Mouse (Mus musculus) hindbrain, embryonic 14.5 days (tissue): ENCODE results near the gene Arhgap33. TPM values are rescaled to one million over a fixed set of nuclear protein-coding genes. Genes with fewer than 3 reads are reported as not detected.
"Not testable (repeated sequence)": the region's sequence is repeated elsewhere in the genome, so short reads cannot be mapped to it uniquely, and the experiment has no call there.

ENCODE experiments used
- ATAC-seq: fragments of 200-750 bp; cut with Nextera tagmentation; 2 replicates; pipeline ENCODE4 v1.8.0; 2017; ENCODE audit warnings: moderate number of reproducible peaks, mild to moderate bottlenecking, moderate TSS enrichment, moderate library complexity; ENCODE audit not compliant: low FRiP score
- DNase-seq: peaks from one replicate; pipeline ENCODE4 v3.0.0-alpha.2; 2015; ENCODE audit warnings: low spot score
- H3K27ac ChIP-seq: fragments of 300-500 bp; sonication (generic); 2 replicates; pipeline ENCODE4 v1.5.1; 2014; ENCODE audit warnings: mild to moderate bottlenecking, moderate library complexity
- H3K27me3 ChIP-seq: fragments of 300-500 bp; sonication (generic); 2 replicates; pipeline ENCODE4 v1.6.1; 2014; ENCODE audit warnings: mild to moderate bottlenecking, low read length, mixed read lengths; ENCODE audit not compliant: control insufficient read depth, insufficient read depth
- H3K36me3 ChIP-seq: fragments of 300-500 bp; sonication (generic); replicated peaks from 2 replicates; pipeline ENCODE4 v1.6.1; 2014; ENCODE audit not compliant: control insufficient read depth, insufficient read depth
- H3K4me1 ChIP-seq: fragments of 300-500 bp; sonication (generic); replicated peaks from 2 replicates; pipeline ENCODE4 v1.6.1; 2014; ENCODE audit warnings: antibody characterized with exemption, low read length, mixed read lengths; ENCODE audit not compliant: control insufficient read depth, insufficient read depth
- H3K4me2 ChIP-seq: fragments of 300-500 bp; sonication (generic); replicated peaks from 2 replicates; pipeline ENCODE4 v1.6.1; 2014; ENCODE audit warnings: mild to moderate bottlenecking, moderate library complexity
- H3K4me3 ChIP-seq: fragments of 300-500 bp; sonication (generic); replicated peaks from 2 replicates; pipeline ENCODE4 v1.5.1; 2014; ENCODE audit warnings: mild to moderate bottlenecking, low read length
- H3K9ac ChIP-seq: fragments of 300-500 bp; sonication (generic); 2 replicates; pipeline ENCODE4 v1.6.1; 2014
- H3K9me3 ChIP-seq: fragments of 300-500 bp; sonication (generic); 2 replicates; pipeline ENCODE4 v1.6.1; 2016; ENCODE audit warnings: low read length; ENCODE audit not compliant: control insufficient read depth
- WGBS: fragments of 180-500 bp; shearing (Covaris S2); extraction: QIAGEN DNeasy Blood & Tissue Kit; methylation state at CpG from one replicate; pipeline ENCODE4 v1.1.7; 2014; 5-methylcytosine and 5-hydroxymethylcytosine counted together
- microRNA-seq: library from miRNA; unstranded; fragments of <30 nt; microRNA quantifications from one replicate; pipeline ENCODE4, GENCODE M21; 2016
- polyA plus RNA-seq: library from polyadenylated mRNA; unstranded; fragments of >200 nt; fragmentation: Nextera tagmentation; extraction: Ambion mirVana; gene quantifications from 2 replicates; pipeline ENCODE4 v1.2.1, GENCODE M21; 2014

Arhgap33 gene
- polyA plus RNA-seq, 1 experiment from 2014 or later = 112 TPM

DNA sequence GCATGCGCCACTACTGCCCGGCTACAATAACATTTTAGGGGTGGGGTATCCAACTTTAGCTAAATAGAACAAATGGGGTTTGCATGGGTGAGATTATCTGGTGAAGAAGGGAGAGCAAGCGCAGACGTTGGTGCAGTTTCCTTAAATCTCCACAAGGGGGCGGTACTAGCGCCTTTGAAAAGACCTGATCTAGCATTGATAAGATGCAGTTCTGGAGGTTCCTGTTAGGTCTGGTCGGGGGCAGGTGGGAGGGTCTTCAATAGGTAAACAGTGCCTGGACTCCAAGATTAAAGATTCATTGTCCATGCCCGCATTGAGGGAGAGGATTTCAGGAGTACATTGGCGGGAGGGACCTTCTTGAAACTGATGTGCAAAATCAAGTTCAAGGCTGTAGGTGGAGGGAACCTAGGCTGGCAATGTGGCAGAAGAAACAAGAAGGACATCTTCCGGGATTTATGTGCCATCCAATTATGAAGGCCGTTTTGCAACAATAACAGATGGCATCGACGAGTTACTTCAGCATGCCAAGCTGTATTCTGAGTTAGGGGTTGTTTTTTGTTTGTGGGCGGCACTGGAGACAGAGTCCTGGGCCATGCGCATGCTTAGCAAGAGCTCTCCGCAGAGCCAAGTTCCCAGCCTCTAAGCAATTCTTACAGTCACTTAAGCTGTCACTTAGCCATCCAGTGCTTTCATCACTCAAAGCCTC lies 44.5 kb downstream of the Arhgap33 start:
- no peaks in the 10 kb centered on the region for H3K36me3 ChIP-seq
- WGBS = 34% methylated on average over 16 of the region's 16 CpGs
- no peak overlapping the region for H3K27ac ChIP-seq
- no peak overlapping the region for H3K4me2 ChIP-seq
- H3K27me3 ChIP-seq = peaks cover 4% of the 10 kb centered on the region; the same call in 1 of the 2 replicates
- no peaks in the 10 kb centered on the region for H3K9me3 ChIP-seq
- DNase-seq = peak; percentile 75
- H3K4me1 ChIP-seq = no peaks in the 10 kb centered on the region
- no peak overlapping the region for H3K9ac ChIP-seq
- no peak overlapping the region for H3K4me3 ChIP-seq
- no peak for ATAC-seq

DNA sequence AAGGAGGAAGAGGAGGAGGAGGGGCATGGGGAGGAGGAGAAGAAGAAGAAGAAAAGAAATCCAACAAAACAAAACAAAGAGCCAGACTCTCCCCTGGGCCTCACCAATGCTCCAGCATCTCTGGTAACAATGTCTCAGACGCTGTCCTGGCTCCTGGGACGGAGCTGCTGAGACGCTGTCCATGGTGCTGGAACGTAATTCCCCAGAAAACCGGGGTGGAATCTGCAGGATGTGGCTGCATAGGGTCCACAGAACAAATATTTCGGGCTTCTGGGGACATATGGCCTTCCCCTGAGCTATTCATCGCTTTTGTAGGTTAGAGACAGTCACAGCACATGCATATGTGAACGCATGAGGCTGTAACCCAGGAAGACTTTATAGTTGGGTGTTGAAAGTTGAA lies 50.6 kb downstream of the Arhgap33 start:
- Histone ChIP-seq H3K4me1 (no peaks in the 10 kb centered on the region), H3K4me3 (no peak overlapping the region), H3K27me3 (no peaks in the 10 kb centered on the region), H3K27ac (no peak overlapping the region), H3K9ac (no peak overlapping the region), H3K4me2 (no peak overlapping the region), H3K9me3 (no peaks in the 10 kb centered on the region), H3K36me3 (no peaks in the 10 kb centered on the region)
- no peak for DNase-seq
- WGBS = 22% methylated on average over 8 of the region's 8 CpGs
- no peak for ATAC-seq

DNA sequence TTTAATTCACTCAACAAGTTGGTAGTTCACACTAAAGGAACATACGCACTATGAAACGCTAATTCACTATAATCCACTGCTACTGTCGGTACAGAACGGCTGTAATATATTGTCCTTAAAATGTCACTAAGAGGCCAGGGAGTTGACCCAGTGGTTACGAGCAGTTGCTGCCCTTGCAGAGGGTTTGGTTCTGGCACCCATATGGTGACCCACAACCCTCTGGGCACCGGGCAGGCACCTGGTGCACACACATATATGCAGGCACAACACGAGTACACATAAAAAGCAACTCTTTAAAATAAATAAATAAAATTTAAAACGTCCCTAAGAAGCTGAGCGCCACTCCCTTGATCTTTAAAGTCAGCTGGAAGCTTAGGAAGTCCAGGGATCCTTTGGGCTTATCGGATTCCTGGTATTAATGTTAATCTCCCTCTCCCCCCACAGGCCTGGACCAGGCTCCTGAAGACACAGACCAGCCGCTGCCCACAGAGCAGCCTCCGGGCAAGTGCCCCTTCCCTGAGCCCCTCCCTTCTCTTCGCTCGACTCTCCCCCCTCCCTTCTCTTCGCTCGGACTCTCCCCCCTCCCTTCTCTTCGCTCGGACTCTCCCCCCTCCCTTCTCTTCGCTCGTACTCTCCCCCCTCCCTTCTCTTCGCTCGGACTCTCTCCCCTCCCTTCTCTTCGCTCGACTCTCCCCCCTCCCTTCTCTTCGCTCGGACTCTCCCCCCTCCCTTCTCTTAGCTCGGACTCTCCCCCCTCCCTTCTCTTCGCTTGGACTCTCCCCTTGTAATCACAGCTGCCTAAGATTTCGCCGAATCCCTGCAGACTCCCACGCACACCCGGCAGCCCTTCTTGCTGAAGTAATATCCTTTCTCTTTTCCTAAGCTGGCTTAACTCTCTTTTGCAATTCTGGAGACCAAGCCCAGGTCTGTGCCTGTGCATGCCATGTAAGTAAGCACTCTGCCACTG lies 57.2 kb downstream of the Arhgap33 start:
- Histone ChIP-seq H3K4me3 (peak overlapping the region; percentile 29), H3K36me3 (no peaks in the 10 kb centered on the region), H3K27ac (no peak overlapping the region; the same call in 1 of the 2 replicates), H3K9me3 (no peaks in the 10 kb centered on the region), H3K9ac (peak overlapping the region; percentile 51), H3K4me2 (peak overlapping the region; percentile 57), H3K4me1 (no peaks in the 10 kb centered on the region), H3K27me3 (no peaks in the 10 kb centered on the region)
- WGBS = 8% methylated on average over 30 of the region's 32 CpGs
- ATAC-seq = no peak
- DNase-seq = peak; percentile 58

DNA sequence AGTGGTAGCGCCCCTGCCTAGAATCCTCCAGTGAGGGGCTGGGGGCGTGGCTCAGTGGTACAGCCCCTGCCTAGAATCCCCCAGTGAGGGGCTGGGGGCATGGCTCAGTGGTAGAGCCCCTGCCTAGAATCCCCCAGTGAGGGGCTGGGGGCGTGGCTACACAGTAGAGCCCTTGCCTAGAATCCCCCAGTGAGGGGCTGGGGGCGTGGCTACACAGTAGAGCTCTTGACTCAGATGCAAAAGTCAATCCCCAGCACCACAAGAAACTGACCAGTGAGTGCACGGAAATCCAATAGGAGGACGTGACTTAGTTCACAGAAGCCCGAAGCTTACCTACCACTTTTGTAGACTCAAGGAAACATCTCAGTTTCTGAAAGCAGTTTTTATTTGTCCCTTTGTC lies 58.7 kb downstream of the Arhgap33 start:
- H3K4me2 ChIP-seq, H3K4me1 ChIP-seq, ATAC-seq, H3K27ac ChIP-seq, H3K9me3 ChIP-seq, H3K36me3 ChIP-seq, H3K4me3 ChIP-seq, DNase-seq, H3K27me3 ChIP-seq, H3K9ac ChIP-seq: not testable (repeated sequence)
- WGBS = 89% methylated on average over 7 of the region's 7 CpGs

DNA sequence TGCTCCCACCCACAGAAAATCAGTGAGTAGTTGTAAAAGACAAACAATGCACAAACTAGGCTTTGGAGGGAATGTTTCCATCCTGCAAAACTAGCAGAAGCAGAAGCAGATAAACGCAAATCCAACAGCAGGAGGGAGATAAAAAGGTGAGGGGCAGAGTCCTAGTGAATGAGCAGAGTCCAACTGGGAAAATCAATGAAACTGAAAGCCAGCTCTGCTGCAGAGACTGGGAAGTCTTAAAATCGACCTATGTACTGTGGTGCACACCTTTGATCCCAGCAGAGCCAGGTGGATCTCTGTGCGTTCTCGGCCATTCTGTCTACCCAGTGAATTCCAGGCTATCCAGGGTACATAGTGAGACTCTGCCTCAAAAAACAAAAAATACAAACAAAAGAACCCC lies 59.9 kb downstream of the Arhgap33 start:
- no peak overlapping the region for H3K27ac ChIP-seq
- ATAC-seq = no peak
- no peaks in the 10 kb centered on the region for H3K4me1 ChIP-seq
- DNase-seq = no peak
- WGBS = 73% methylated on average over 4 of the region's 4 CpGs
- H3K9me3 ChIP-seq = no peaks in the 10 kb centered on the region
- H3K36me3 ChIP-seq = no peaks in the 10 kb centered on the region
- no peak overlapping the region for H3K4me3 ChIP-seq
- no peaks in the 10 kb centered on the region for H3K27me3 ChIP-seq
- no peak overlapping the region for H3K4me2 ChIP-seq
- H3K9ac ChIP-seq = no peak overlapping the region

DNA sequence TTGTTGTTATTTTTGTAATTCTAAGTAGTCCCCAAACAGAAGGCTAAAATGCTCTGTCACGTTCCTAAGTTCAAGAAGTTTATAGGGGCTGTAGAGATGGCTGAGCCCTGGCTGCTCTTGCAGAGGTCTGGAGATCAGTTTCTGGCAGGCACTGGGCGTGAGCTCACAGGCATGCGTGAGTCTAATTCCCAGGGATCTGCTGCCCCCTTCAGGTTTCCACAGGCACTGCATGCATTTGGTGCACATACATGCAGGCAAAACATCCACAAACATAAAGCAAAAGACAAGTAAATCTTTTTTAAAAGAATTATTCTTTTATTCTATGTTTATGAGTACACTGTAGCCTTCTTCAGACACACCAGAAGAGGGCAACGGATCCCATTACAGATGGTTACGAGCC lies 62.4 kb downstream of the Arhgap33 start:
- no peak overlapping the region for H3K27ac ChIP-seq
- H3K4me2 ChIP-seq = no peak overlapping the region
- no peak overlapping the region for H3K9ac ChIP-seq
- ATAC-seq (no peak), DNase-seq (no peak)
- H3K36me3 ChIP-seq = no peaks in the 10 kb centered on the region
- H3K27me3 ChIP-seq = peaks cover 12% of the 10 kb centered on the region
- WGBS = 49% methylated on average over 5 of the region's 5 CpGs
- no peaks in the 10 kb centered on the region for H3K9me3 ChIP-seq
- H3K4me3 ChIP-seq = no peak overlapping the region
- H3K4me1 ChIP-seq = no peaks in the 10 kb centered on the region

Small RNAs within 50 kb of the gene (microRNA-seq; reads per million reads assigned to microRNA genes)
- gene Gm38670 = 0.65 reads per million

Other genes with a start within 250 kb of the Arhgap33 start
- gene Clip3, start 243.3 kb downstream of the Arhgap33 start, polyA plus RNA-seq = 123 and 146 TPM in 2 replicates
- 119 and 123 TPM in 2 replicates for gene Alkbh6, start 226.3 kb downstream of the Arhgap33 start, polyA plus RNA-seq
- 10.7 and 11.9 TPM in 2 replicates for gene Syne4, start 220.3 kb downstream of the Arhgap33 start, polyA plus RNA-seq
- not detected in 2 replicates for gene E130208F15Rik, start 213.3 kb downstream of the Arhgap33 start, polyA plus RNA-seq
- gene Sdhaf1, start 211.2 kb downstream of the Arhgap33 start, polyA plus RNA-seq = 16.5 and 19.2 TPM in 2 replicates
- 14.5 and 15.0 TPM in 2 replicates for gene Lrfn3, start 172.3 kb downstream of the Arhgap33 start, polyA plus RNA-seq
- gene Tyrobp, start 121.3 kb downstream of the Arhgap33 start, polyA plus RNA-seq = 27.2 and 35.6 TPM in 2 replicates
- gene Hcst, start 115.2 kb downstream of the Arhgap33 start, polyA plus RNA-seq = 1.1 TPM in 1 of 2 replicates, not detected in the other
- 1.8 and 2.9 TPM in 2 replicates for gene Nfkbid, start 113.3 kb downstream of the Arhgap33 start, polyA plus RNA-seq
- 690 and 752 TPM in 2 replicates for gene Aplp1, start 89.5 kb downstream of the Arhgap33 start, polyA plus RNA-seq
- gene Kirrel2, start 77.4 kb downstream of the Arhgap33 start, polyA plus RNA-seq = 1.8 and 2.4 TPM in 2 replicates
- 0.54 and 0.83 TPM in 2 replicates for gene Nphs1, start 76.7 kb downstream of the Arhgap33 start, polyA plus RNA-seq
- 0.48 TPM in 1 of 2 replicates, not detected in the other for gene Prodh2, start 41.4 kb downstream of the Arhgap33 start, polyA plus RNA-seq
- gene Hspb6, start 17.1 kb upstream of the Arhgap33 start, polyA plus RNA-seq = 9.3 and 12.6 TPM in 2 replicates
- 10.4 and 11.0 TPM in 2 replicates for gene Proser3, start 17.2 kb upstream of the Arhgap33 start, polyA plus RNA-seq
- gene Lin37, start 24.8 kb upstream of the Arhgap33 start, polyA plus RNA-seq = 49.2 and 49.4 TPM in 2 replicates
- gene U2af1l4, start 28.2 kb upstream of the Arhgap33 start, polyA plus RNA-seq = 88.7 and 105 TPM in 2 replicates
- 6.5 and 9.2 TPM in 2 replicates for gene Gm49396, start 28.3 kb upstream of the Arhgap33 start, polyA plus RNA-seq
- 109 and 118 TPM in 2 replicates for gene Psenen, start 28.6 kb upstream of the Arhgap33 start, polyA plus RNA-seq
- 2.2 and 3.1 TPM in 2 replicates for gene Igflr1, start 30.4 kb upstream of the Arhgap33 start, polyA plus RNA-seq
- gene Kmt2b, start 53.7 kb upstream of the Arhgap33 start, polyA plus RNA-seq = 11.4 and 12.9 TPM in 2 replicates
- 0.35 and 0.42 TPM in 2 replicates for gene Zbtb32, start 63.8 kb upstream of the Arhgap33 start, polyA plus RNA-seq
- gene Upk1a, start 77.8 kb upstream of the Arhgap33 start, polyA plus RNA-seq = 0.43 and 0.76 TPM in 2 replicates
- gene Cox6b1, start 91.1 kb upstream of the Arhgap33 start, polyA plus RNA-seq = 1,184 and 1,299 TPM in 2 replicates
- gene Etv2, start 100.8 kb upstream of the Arhgap33 start, polyA plus RNA-seq = 0.19 TPM in 1 of 2 replicates, not detected in the other
- gene Rbm42, start 115.3 kb upstream of the Arhgap33 start, polyA plus RNA-seq = 115 and 118 TPM in 2 replicates
- 20.0 and 20.6 TPM in 2 replicates for gene Haus5, start 129.9 kb upstream of the Arhgap33 start, polyA plus RNA-seq
- gene Pmis2, start 136.5 kb upstream of the Arhgap33 start, polyA plus RNA-seq = not detected in 2 replicates
- gene 2200002J24Rik, start 163.9 kb upstream of the Arhgap33 start, polyA plus RNA-seq = not detected in 2 replicates
- 2.0 and 2.1 TPM in 2 replicates for gene Atp4a, start 177.1 kb upstream of the Arhgap33 start, polyA plus RNA-seq
- gene Tmem147, start 194.5 kb upstream of the Arhgap33 start, polyA plus RNA-seq = 281 and 319 TPM in 2 replicates
- 0.14 and 1.3 TPM in 2 replicates for gene Gapdhs, start 208.6 kb upstream of the Arhgap33 start, polyA plus RNA-seq
- 0.65 and 2.1 TPM in 2 replicates for gene Sbsn, start 216.4 kb upstream of the Arhgap33 start, polyA plus RNA-seq
- gene Dmkn, start 228.7 kb upstream of the Arhgap33 start, polyA plus RNA-seq = 2.2 and 2.4 TPM in 2 replicates